Mouse (Mus musculus) layer of hippocampus, adult 6 months (tissue): Measurements from ENCODE around the gene Gm7247. TPM values are rescaled to one million over a fixed set of nuclear protein-coding genes. Genes with fewer than 3 reads are reported as not detected.

Source experiments
- long read RNA-seq, 2 experiments: library from polyadenylated mRNA; unstranded; transcript quantifications; one replicate each; pipeline ENCODE4 v2.0.0; 2019 to 2020
- polyA plus RNA-seq: library from polyadenylated mRNA; unstranded; fragments of <200 nt; fragmentation: Nextera tagmentation; gene quantifications from 2 replicates; pipeline ENCODE4 v1.2.3, GENCODE M21; 2021

The Gm7247 gene
- polyA plus RNA-seq: not detected in 2 replicates
- long read RNA-seq, experiment 1: 0 reads
- long read RNA-seq, experiment 2: 0 reads

GRCm38 (mm10) chr14:51361456-51361855, at the start of gene Gm7247:
Gm7247 (plus strand) TSS chr14:51361756.

GRCm38 (mm10) chr14:51410520-51410919, 49.0 kb downstream of the Gm7247 start, which contains the start of gene Vmn2r88:
Vmn2r88 (plus strand) TSS chr14:51410820.

GRCm38 (mm10) chr14:51451557-51451956, 90.0 kb downstream of the Gm7247 start, which contains the start of gene Vmn2r89:
Vmn2r89 (plus strand) TSS chr14:51451857.

GRCm38 (mm10) chr14:51552490-51552889, 190.9 kb downstream of the Gm7247 start, which contains the start of gene Gm5622:
Gm5622 (plus strand) TSS chr14:51552790.

GRCm38 (mm10) chr14:51573963-51574362, 212.4 kb downstream of the Gm7247 start, which contains the start of gene Gm17175:
Gm17175 (minus strand) TSS chr14:51574063.

GRCm38 (mm10) chr14:51592039-51592438, 230.5 kb downstream of the Gm7247 start, which contains the start of gene Gm17174:
Gm17174 (minus strand) TSS chr14:51592139.

GRCm38 (mm10) chr14:51611210-51611609, 249.7 kb downstream of the Gm7247 start, which contains the start of gene Gm17078:
Gm17078 (minus strand) TSS chr14:51611310.

Other genes starting within 250 kb of the Gm7247 start
- gene Eddm3b, start 247.3 kb upstream of the Gm7247 start, polyA plus RNA-seq: not detected in 2 replicates
- 0.39 and 1.0 TPM in 2 replicates for gene Rnase6, start 237.8 kb upstream of the Gm7247 start, polyA plus RNA-seq
- 2.7 and 2.9 TPM in 2 replicates for gene Rnase1, start 215.0 kb upstream of the Gm7247 start, polyA plus RNA-seq
- not detected in 2 replicates for gene Rnase2b, start 199.5 kb upstream of the Gm7247 start, polyA plus RNA-seq
- not detected in 2 replicates for gene Ang2, start 162.6 kb upstream of the Gm7247 start, polyA plus RNA-seq
- not detected in 2 replicates for gene Ear14, start 158.4 kb upstream of the Gm7247 start, polyA plus RNA-seq
- not detected in 2 replicates for gene Rnase2a, start 105.6 kb upstream of the Gm7247 start, polyA plus RNA-seq
- gene Vmn2r88, start 49.1 kb downstream of the Gm7247 start, polyA plus RNA-seq: not detected in 2 replicates
- gene Vmn2r89, start 90.1 kb downstream of the Gm7247 start, polyA plus RNA-seq: not detected in 2 replicates
- not detected in 2 replicates for gene Gm5622, start 191.0 kb downstream of the Gm7247 start, polyA plus RNA-seq
- not detected in 2 replicates for gene Gm17175, start 212.3 kb downstream of the Gm7247 start, polyA plus RNA-seq
- not detected in 2 replicates for gene Gm17174, start 230.4 kb downstream of the Gm7247 start, polyA plus RNA-seq
- not detected in 2 replicates for gene Gm17078, start 249.6 kb downstream of the Gm7247 start, polyA plus RNA-seq